Mouse (Mus musculus): Measurements from ENCODE around the gene Ptprcap.

GRCm38 (mm10) chr19:4136463-4136862, 16.9 kb upstream of the Ptprcap start:
- no peak for TF ChIP-seq POLR2A (IDR thresholded peaks at IDR 0.05; ENCODE audit: insufficient read depth, low read length)
- TF ChIP-seq CTCF (IDR thresholded peaks at IDR 0.05; ENCODE audit: low read depth, low read length): peak; percentile 12
- no peak for TF ChIP-seq EP300 (IDR thresholded peaks at IDR 0.05; ENCODE audit: insufficient read depth, low read depth, low read length)
